Mouse (Mus musculus): ENCODE results near the gene Tmeff2.

- TF ChIP-seq GATA1 (IDR thresholded peaks at IDR 0.05; ENCODE audit: low read length) (no peak), TAL1 (IDR thresholded peaks at IDR 0.05; ENCODE audit: low read length) (no peak)
These were observed 324.7 kb downstream of the Tmeff2 start for GRCm38 (mm10) chr1:51225156-51225555.

Data from erythroblast, embryonic 14.5 days (primary cell).